Mouse (Mus musculus): Measurements from ENCODE around the gene St3gal2.
"Not testable (repeated sequence)": the region's sequence is repeated elsewhere in the genome, so short reads cannot be mapped to it uniquely, and the experiment has no call there.

- not testable (repeated sequence) for TF ChIP-seq POLR2A, CTCF (IDR thresholded peaks at IDR 0.05; ENCODE audit: extremely low read depth, insufficient read depth, low read length)
Measured at GRCm38 (mm10) chr8:110909850-110910249, 9.9 kb upstream of the St3gal2 start.

All from cortical plate, adult 2 months (tissue).